Mouse (Mus musculus) adrenal gland, adult 8-10 months (tissue): ENCODE results near the gene Plg. TPM values are rescaled to one million over a fixed set of nuclear protein-coding genes. Genes with fewer than 3 reads are reported as not detected.
A peak's percentile ranks its signal among the peaks of the same experiment; 100 is the strongest.

Source experiments
- DNase-seq: peaks from one replicate; pipeline ENCODE4 v3.0.0; 2022
- total RNA-seq, 4 experiments: library from RNA; stranded (reverse); gene quantifications; 2 replicates each; pipeline ENCODE4 v1.2.4; 2022

The Plg gene
- total RNA-seq, result under 1 TPM in 3 of 4 experiments, not detected in 1; 0.21 to 0.78 (median 0.49) TPM

DNA sequence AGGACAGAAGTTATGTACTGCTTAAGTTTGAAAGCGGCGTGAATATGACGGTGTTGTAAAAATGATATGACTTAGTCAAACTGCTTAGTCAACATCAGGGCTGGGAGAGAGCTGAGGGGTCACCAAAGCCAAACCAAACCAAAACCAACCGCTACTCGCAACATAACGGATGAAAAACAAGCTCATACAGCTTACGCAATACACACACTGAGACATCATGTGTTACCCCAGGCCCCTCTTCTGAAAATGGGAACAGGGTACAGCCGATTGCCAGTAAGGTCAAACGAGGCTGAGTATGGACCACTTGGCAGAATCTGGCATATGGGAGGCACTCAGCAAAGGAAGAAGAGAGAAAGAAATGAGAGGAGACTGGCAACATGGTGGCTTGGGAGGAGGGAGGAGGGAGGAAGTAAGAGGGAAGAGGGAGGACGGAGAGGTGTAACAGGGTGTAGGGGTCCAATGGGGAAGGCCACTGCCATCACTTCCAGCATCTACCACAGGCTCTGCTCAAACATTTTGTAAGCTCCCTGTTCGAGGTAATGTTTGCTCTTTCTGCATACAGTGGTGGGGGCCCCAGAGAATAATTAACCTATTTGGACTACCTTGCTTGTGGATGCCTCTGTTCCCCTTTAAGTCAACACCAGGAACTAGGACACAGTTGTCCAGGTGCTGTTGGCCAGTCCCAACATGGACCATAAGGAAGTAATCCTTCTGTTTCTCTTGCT, at the start of gene Plg:
Gene Plg, plus strand, starts transcription at position 628 of the 725 bp plus-strand sequence.
- no peak for DNase-seq

DNA sequence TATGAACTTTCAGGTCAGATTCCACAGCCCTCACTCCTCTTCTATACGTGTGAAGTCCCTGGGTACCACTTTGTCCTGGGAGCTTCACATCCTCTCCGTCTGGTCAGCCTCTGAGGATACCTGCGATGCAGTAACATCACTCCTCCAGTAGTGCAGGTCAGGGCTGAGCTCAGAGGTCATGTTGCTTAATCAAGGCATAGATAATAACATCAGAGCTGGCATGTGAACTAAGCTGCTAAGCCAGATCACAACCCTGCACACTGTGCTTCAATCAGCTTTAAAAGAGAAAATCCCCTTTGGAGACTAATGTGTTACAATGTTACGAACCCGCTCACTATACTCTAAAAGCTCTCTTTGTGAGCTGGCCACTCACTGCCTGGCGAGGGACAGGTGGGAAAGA, 43.3 kb upstream of the Plg start:
- DNase-seq, result no peak

DNA sequence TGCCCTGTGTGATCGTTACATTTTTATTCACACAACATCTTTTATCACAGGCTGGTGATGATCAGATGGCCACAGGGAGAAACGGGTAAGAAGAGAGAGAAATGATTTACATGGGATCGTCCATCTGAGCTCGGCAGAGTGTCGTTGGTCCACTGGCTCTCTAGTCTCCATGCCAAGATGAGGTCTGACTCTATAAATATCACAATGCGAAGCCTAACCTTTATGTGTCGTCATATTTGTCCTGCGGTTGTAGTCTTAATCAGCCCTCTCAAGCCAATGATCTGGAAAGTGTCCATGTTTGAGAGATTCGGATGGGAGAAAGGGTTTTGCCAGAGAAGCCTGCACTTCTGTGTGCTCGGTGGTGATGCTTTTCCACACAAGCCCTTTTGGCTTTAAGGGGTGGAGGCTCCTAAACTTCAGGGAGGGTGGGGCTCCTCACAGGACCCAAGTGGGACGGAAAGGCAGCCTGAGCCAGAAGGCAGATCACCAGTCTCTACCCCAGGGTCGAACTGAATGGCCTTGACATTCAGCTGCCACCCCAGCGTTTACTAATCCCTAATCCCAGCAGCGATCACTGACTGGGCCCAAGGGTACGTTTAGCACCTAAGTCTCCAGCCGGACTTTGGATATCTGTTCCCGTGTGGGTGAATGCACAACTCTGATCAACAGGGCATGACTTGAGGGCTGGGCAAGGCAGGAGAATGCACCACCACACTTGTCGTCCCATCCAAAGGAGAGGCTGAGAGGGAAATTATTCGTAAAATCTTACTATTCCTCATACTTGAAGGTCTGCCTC, 42.1 kb upstream of the Plg start:
- DNase-seq, result no peak

DNA sequence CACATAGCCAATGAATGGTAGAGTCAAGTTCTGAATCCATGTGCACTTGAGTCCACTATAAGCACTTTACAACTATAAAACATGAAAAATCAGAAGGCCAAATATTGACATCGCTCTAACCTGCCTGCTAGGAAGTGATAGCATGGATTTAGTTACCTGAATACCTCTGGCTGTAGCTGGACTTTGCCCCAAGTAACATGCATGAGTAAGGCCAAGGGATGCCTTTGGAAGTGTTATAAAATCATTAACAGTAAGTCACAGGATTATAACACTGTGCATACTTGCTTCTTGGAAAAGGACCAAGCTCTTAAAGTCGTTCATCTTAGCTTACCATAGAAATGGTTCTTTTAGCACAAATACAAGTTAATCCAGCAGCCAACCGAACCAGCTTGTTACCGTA, 41.3 kb upstream of the Plg start:
- no peak for DNase-seq

DNA sequence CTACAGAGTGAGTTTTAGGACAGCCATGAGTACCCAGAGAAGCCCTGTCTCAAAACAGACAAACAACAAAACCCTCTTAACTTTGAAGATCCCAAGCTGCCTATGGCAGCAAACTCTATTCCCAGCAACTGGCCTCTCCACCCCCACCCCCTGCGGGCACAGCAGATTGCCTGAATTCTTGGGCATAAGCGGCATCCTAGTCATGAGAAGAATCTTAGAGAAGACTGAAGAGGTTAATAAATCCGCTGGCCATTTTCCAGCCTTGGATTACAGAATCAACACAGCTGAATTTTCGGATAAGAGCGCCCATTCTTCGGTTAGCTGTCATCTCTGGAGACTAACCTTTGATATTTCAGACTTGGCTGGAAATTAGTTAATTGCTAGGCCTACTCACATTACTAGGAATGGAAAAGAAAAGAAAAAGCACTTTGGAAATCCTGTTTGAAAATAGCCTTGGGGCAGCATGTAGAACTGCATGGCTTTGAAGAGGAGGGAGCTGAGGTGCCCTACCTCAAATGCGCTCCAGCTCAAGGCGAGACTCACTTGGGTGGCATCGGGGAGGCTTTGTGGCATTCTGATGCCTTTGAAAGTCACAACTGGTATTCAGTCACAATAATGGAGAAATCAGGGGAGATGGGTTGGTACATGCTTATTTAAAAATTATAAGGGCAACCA, 34.6 kb upstream of the Plg start:
- no peak for DNase-seq

DNA sequence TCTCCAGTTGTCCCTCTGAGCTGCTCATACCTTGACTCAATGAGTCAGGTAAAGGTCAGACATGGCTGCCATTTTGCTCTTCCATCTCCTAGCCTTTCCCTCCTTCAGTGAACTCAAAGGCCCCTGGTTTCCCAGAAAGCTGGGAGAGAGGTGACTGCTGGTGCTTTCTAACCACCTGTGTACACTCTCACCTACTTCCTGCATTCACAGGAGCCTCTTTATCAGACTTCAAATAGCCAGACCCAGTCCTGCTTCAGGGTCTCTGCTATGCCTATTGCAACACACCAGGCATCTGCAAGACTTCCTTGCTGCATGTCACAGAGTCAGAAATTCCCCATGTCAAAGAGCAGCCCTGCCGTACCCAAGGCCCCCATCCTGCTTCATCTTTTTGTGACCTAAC, 30.9 kb upstream of the Plg start:
- DNase-seq, result no peak

DNA sequence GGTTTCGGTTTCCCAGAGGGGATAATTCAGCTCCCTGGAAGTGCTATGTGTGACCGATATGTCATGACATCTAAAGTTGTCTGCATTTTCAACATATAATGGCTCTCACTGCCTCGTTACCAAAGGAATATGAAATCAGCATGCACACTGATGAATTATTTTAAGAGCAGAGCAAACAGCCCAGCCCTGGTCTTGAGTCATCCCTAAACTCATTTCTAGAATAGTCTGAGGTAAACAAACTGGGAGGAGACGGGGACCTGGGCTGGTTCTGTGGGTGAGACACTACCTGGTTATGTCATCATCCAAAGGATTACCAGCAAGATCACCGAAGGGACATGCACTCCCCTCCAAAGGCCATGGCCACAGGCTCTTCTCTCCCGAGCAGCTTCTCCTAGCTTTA, 26.8 kb upstream of the Plg start:
- no peak for DNase-seq

DNA sequence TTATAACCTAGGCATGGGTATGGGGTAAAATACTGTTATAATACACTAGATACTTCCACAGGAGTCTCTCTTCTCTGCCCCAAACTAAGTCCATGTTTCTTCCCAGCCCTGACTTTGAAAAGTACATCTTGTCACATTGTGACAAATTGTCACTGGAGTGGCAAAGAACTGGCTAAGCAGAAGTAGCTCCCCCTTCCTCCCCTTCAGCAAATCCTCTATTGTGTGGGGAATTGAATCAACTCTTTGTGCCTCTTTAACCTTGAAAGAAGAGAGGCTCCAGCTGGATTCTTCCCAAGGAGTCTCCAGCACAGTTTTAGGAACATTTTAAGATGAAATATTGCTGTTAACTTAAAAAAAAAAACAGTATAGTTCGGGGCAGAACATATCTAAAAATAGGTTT, 25.6 kb upstream of the Plg start:
- DNase-seq, result no peak

DNA sequence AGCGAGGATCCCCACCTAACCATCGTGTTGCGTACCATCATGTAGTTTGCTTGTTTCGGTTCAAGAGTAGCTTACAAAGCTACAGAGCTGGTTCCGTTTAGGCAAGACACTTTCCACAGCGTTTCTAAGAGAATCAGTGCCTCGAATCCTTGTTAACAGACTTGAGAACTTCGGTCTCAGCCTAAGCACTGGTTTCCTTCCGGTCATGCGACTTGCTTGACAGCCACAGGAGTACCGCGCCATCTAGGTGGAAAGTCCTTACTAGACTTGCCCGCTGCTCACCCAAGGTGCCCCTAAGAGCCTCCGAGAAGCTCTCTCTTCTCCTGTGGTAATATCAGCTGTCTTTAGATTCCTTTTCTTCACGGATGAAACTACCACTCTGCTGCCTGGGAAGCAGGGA, 18.5 kb upstream of the Plg start:
- no peak for DNase-seq

DNA sequence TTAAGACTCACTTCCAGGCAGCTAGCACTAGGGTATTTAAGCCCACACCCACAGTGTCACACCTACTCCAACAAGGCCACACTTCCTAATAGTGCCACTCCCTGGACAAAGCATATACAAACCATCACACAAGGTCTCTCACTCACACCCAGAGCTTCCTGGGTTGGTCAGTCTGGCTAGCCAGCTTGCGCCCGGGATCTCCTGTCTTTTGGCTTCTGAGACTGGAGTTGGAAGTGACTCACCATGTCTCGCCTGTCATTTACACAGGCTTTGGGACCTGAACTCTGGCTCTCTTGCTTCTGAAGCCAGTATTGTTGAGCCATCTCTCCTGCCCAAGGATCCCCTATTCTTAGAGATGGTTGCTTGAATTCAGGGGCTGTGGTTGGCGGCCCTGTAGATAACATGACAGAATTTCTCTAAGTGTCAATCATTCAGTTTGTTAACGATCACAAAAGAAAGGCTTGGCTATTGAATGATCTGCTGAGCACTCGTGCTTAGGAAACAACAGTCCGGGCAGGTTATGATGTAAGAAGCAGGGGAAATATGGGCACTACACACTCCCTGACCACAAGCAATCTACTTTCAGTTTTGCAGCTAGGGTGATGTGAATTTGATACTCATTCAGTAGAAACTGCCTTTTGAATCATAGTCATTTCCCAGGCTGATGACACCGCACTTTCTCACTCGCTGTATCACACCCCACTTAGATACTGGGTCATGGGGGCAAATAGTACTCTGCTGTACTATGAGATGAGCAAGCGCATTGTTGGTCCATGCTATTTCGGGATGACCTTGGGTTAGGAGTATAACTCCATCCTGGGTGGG, 14.6 kb upstream of the Plg start:
- DNase-seq, result no peak

DNA sequence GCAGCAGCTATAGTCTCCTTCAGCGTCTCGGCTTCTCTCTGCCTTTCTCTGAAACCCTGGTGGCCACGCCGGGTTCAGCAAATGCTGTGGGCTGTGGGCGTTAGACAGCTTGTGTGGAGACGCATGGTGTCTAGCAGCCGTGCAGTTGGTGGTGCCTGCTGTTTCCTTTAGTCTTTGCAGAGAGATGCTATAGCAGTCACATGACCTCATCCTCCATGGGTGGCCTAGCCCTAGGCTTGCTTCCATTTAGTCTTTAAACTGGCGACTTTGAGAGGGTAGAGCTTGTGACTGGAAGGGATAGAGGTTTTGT, 14.0 kb upstream of the Plg start:
- no peak for DNase-seq

DNA sequence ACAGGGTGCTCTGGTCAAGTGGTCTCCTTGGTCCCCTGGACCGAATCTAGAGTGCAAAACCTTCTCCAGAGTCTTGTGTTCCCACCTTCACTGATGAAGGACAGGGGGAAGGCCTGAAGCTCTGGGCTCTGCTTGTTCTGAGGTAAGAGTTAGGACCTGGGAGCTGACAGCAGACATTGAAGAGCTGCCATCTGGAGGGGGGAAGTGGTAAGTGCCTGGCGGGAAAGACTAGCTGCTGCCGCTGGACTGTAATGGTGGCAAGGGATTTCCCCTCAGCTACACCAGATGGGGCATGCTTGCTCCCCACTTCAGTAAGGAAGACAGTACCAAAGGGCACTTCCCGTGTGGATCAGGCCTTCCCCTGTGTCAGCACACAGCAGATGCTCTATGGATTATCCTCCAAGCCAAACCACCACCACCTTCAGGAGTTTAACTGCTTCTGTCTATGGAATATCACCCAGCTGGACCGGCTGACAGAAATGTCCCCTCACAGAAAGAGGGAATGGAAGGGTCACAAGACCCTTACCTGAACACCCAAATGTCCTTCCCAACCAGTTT, 11.0 kb upstream of the Plg start:
- DNase-seq, result peak; percentile 36

DNA sequence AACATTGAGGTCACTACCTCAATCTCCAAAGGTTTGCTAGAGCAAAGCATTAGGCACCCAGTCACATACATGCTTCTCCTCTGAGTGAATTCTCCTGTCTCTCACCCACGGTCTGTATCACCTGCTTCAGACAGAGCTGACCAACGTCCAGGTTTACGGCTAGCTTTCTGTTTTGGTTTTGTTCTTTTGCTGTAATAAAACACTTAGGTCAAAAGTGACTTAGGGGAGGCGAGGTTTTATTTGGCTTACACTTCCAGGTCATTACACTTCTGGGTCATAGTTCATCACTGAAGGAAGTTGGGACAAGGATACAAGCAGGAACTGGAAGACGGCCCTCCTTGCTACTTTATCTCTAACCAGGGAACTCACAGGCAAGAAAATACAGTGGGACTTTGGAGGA, 9.0 kb upstream of the Plg start:
- DNase-seq, result no peak

DNA sequence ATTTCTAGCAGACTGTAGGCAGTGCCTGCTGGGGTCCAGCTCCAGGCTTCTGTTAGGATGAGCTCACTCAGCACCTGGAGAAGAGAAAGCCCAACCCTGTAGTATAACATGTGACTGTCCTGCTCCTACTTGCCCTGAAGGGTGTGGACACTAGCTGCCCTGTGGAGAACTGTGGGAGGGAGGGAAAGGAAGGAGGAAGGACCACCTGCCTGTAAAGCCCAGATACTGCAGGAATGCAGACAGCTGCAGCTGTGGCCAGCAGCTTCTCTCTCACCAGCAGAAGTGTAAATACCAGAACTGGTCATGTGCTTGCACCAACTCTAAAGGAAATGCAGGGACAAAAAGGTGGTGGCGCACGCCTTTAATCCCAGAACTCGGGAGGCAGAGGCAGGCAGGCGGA, 8.1 kb upstream of the Plg start:
- no peak for DNase-seq

DNA sequence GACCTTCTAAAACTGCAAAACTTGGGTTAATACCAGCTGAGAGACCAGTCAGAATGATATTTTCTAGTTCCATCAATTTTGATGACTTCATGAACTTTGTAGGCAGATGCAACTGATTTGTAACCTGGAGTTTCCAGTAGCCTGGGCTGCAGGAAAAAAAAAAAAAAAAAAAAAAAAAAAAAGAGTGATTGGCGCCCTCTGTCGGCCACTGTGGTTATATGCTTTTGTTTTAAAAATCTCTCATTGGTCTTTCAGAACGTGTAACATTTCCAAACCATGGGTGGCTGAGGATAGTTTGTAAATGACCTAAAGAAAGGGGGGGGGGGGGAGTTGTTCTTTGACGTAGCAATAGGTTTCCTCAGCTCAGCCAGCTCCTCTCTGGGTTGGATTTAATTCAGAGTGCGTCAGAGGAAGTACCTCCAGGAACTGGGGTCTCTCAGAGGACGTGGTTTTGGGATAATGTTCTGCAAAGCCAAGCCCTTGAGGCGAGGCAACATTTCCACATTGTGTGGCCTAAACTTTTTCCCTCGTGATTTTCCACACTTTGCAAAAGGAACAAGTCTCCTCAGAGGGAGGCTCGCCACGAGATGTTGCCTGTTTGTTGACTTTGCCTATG, 7.0 kb upstream of the Plg start:
- DNase-seq, result no peak

DNA sequence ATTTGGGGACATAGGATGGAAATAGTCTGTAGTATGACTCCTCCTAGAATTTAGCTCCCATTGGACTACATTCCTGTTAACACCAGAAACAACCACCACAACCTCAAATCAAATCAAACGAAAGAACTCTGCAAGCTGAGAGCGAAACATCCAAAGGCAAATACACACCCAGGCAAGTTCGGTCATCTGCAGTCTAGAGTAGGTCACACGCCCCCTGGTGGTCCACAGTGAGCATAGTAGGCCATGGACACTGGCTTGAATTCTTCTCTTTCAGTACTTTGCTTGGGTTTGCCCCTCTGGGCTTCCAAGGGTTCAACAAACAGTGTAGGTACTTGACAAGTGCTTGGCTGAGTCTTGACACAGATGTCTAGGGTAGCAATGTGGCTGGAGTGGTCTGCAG, 6.4 kb upstream of the Plg start:
- DNase-seq, result peak; percentile 42

DNA sequence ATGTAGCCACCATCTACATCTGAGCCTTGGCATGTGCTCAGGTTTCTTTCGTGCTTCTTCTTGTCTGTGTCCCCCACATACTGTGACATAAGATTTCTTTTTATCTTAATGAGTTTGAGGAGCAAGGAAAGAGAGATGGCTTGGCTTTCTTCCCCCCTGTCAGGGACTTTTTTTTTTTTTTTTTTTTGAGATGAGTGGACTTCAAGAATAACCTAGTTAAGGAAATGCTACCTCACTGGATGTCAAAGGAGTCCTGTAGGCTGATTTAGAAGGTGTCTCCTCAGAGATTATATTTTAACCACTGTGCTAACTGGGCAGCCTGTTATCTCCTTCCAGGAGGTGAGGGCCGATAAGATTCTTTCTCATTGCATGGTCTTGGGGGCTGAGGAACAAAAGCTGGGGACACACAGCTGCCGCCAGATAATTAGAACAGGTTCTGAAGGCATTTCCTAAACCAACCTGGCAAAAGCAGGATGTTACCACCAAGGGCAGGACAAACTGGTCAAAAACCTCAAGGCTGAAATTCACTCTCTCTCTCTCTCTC, 4.7 kb upstream of the Plg start:
- no peak for DNase-seq

DNA sequence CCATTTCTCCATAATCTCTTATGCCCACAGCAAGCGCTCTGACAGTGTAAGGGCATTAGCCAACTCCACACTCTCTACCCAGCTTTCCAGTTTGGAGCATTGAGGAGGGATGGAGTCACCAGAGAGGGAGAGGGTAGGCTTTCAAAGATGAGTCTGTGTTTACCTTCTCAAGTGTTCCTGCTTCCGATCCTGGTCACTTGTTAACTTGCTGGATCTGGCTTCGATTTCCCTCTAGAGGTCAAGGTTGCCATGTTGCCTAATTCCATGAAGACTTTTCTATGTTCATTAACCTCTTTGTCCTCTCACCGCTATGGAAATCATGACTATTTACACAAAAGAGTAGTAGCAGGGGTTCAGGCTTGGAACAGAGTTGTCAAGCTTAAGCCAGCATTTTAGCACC, 1.9 kb downstream of the Plg start:
- DNase-seq, result no peak

DNA sequence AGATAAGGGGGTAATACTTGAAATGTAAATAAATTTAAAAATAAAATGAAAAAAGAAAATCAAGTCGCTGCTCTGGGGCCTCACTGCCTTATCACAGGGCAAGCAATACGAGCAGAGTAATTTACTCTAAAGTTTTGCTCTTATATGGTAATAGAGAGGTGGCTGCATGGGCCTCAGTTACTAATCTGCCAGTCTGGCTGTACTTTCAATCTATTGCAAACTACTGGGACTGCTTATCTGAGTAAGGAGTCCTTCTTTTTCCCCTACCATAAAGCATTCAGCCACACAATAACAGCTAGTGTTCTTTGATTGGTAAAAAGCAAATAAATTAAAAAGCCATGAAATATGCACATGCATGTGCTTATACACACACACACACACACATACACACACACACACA, 3.2 kb downstream of the Plg start:
- DNase-seq, result no peak

DNA sequence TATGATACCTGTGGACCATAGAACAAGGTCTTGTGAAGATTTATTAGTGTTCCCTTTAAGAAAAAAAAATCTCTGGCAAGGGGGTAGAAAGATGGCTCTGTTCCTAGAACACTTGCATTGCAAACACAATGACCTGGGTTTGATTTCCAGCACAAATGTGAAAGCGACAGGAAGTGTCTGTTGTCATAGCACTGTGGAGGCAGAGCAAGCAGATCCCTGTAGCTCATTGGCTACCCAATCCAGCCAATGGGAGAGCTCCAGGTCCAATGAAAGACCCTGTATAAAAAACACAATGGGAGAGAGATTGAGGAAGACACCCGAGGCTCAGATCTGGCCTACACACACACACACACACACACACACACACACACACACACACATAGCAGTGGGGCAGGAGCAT, 4.1 kb downstream of the Plg start:
- no peak for DNase-seq

DNA sequence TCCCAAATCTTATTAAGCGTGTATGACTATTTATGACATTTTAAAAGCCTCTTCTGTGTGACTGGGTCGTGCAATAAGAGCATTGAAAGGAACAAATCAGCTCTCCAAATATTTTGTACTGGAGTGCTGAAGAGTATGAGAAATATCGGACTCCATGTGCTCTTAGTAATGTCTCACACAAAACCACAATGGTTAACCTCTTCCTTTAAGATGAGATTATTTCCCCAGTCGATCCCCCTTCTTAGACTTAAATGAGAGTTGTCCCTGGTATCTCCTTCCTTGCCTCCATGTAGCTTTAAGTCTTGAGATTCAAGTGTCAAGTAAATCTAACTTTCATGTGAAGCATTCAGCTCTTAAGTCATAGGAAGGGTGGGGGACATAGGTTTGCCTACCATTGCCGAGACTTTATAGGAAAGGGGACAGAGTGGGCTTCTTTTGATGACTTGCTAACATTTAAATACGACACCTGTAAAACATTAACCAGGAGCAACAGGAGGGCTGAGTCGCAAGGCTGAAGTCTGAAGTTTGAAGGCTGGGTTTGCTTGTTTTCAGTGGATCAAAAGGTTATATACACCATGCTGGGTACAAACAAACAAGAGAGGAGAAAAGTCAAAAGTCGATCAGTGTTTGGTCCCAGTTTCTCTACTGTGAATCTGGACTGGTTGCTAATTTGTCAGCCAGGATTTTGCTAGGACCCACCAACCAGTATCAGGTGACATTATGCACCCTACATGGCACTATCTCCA, 6.8 kb downstream of the Plg start:
- DNase-seq, result no peak
